Mouse (Mus musculus): ENCODE results near the gene Poll.

Gene Poll

GRCm38 (mm10) chr19:45560153-45560890 lies at the start of gene Poll, which contains the start of gene Gm17018:
Poll (minus strand) TSS chr19:45560531.
Gm17018 (plus strand) TSS chr19:45560615.
- in situ Hi-C loops (cut with MseI, MboI): no loop called here

- in situ Hi-C loops (cut with MseI, MboI): no loop called here
Observed at GRCm38 (mm10) chr19:45608648-45609339, 48.5 kb upstream of the Poll start.

GRCm38 (mm10) chr19:45607479-45607878 lies 47.1 kb upstream of the Poll start:
- in situ Hi-C loops (cut with MseI, MboI): no loop called here

GRCm38 (mm10) chr19:45606701-45607100 lies 46.4 kb upstream of the Poll start:
- in situ Hi-C loops (cut with MseI, MboI): no loop called here

GRCm38 (mm10) chr19:45602606-45603005 lies 42.3 kb upstream of the Poll start:
- in situ Hi-C loops (cut with MseI, MboI): no loop called here

GRCm38 (mm10) chr19:45597106-45597505 lies 36.8 kb upstream of the Poll start:
- in situ Hi-C loops (cut with MseI, MboI): no loop called here

- in situ Hi-C loops (cut with MseI, MboI): no loop called here
Observed at GRCm38 (mm10) chr19:45596434-45596833, 36.1 kb upstream of the Poll start.

- in situ Hi-C loops (cut with MseI, MboI): no loop called here
Observed at GRCm38 (mm10) chr19:45596019-45596418, 35.7 kb upstream of the Poll start.

- in situ Hi-C loops (cut with MseI, MboI): no loop called here
Observed at GRCm38 (mm10) chr19:45595481-45595880, 35.1 kb upstream of the Poll start.

GRCm38 (mm10) chr19:45594079-45594478 lies 33.7 kb upstream of the Poll start:
- in situ Hi-C loops (cut with MseI, MboI): no loop called here

GRCm38 (mm10) chr19:45592916-45593315 lies 32.6 kb upstream of the Poll start:
- in situ Hi-C loops (cut with MseI, MboI): no loop called here

GRCm38 (mm10) chr19:45591704-45592103 lies 31.4 kb upstream of the Poll start:
- in situ Hi-C loops (cut with MseI, MboI): no loop called here

- in situ Hi-C loops (cut with MseI, MboI): no loop called here
Observed at GRCm38 (mm10) chr19:45589761-45590160, 29.4 kb upstream of the Poll start.

- in situ Hi-C loops (cut with MseI, MboI): no loop called here
Observed at GRCm38 (mm10) chr19:45587509-45588292, 27.4 kb upstream of the Poll start.

- in situ Hi-C loops (cut with MseI, MboI): no loop called here
Observed at GRCm38 (mm10) chr19:45586850-45587249, 26.5 kb upstream of the Poll start.

GRCm38 (mm10) chr19:45584856-45585620 lies 24.7 kb upstream of the Poll start:
- in situ Hi-C loops (cut with MseI, MboI): no loop called here

GRCm38 (mm10) chr19:45583136-45583535 lies 22.8 kb upstream of the Poll start:
- in situ Hi-C loops (cut with MseI, MboI): no loop called here

GRCm38 (mm10) chr19:45582161-45582560 lies 21.8 kb upstream of the Poll start:
- in situ Hi-C loops (cut with MseI, MboI): no loop called here

GRCm38 (mm10) chr19:45581257-45581656 lies 20.9 kb upstream of the Poll start:
- in situ Hi-C loops (cut with MseI, MboI): no loop called here

- in situ Hi-C loops (cut with MseI, MboI): no loop called here
Observed at GRCm38 (mm10) chr19:45580235-45580634, 19.9 kb upstream of the Poll start.

GRCm38 (mm10) chr19:45579416-45579815 lies 19.1 kb upstream of the Poll start:
- in situ Hi-C loops (cut with MseI, MboI): loop anchor here (10.0 kb wide), 1 partner anchor 165 kb away; the partner anchor contains the start of genes Fgf8 (in 2 of the 2) and Npm3 (in 2 of the 2)

Data from mouse trophoblast stem cell (cell line).